Mouse (Mus musculus): Measurements from ENCODE around the gene Depp1.

Depp1 gene

DNA sequence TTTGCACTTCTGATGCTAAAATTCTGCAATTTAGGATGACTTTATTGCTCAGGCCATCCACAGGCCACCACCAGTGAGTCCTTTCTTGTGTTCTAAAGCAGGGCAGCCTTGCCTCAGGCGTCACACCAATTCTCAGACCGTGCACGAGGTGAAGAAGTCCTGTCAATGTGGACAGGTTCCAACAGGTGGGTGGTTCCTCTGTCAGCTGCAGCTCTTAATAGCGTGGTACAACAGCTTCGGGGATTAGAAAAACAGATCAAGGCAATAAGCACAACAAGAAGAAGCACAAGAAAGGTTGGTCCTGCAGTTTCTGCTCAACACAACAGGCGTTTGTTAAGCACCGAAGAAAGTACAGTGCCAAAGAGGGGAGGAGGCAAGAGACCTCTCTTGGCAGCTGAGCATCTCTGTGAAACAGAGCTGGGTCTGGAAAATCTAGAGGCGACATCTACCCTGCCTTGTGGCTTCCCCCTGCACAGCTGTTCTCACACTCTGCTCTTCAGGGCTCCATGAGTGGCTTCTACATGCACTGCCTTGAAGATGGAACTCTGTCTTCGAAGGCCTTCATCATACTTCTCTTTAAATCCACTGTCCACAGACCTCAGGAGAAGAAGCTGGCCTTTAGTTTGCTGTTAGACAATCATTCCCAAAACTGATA, 13.7 kb upstream of the Depp1 start:
- DNase-seq (ENCODE audit: low read depth, low spot score) = no peak
- no peaks in the 10 kb centered on the region; the same call in 1 of the 2 replicates for H3K36me3 ChIP-seq (ENCODE audit: control insufficient read depth, insufficient read depth, low read length, poor library complexity, severe bottlenecking)
- no peaks in the 10 kb centered on the region for H3K27me3 ChIP-seq (ENCODE audit: control insufficient read depth, insufficient read depth, low read length, poor library complexity, severe bottlenecking)

DNA sequence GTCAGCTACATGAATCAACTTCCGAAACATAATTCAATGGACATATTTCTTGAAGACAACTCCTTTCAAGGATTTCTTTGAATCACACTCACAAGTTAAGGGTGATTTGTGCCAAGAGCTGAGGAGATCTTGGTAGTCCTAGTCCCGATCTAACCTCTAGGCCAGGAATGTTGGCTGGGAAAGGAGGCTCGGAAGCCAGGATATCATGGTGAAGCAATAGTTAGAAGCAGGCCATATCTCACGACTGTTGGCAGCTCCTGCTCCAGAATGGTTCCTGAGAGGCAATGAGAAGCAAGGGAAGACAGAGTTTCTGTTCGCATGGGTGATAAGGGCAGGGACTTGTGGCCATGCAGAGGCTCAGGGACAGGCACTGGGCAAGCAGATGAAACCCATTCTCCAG, 12.9 kb upstream of the Depp1 start:
- H3K27me3 ChIP-seq (ENCODE audit: control insufficient read depth, insufficient read depth, low read length, poor library complexity, severe bottlenecking) = no peaks in the 10 kb centered on the region
- H3K36me3 ChIP-seq (ENCODE audit: control insufficient read depth, insufficient read depth, low read length, poor library complexity, severe bottlenecking) = no peaks in the 10 kb centered on the region; the same call in none of the 2 replicates
- DNase-seq (ENCODE audit: low read depth, low spot score) = no peak

DNA sequence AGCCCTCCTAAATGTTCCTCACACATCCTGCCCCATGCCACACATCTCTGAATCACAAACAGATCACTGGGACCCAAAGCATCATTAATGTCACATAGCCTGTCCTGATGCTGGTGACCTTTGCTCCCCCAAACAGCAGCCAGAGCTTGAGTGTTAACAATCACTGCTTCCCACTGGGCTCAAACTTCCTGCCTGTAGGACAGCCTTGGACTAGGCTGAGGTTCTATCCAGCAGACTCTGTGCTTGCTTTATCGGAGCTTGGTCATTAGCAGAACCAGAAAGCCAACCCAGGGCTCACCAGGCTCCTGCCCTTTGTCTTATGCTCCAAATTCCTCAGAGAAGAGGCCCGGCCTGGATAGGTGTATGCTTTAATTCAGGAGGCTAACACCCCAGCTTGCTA, 11.5 kb upstream of the Depp1 start:
- Histone ChIP-seq H3K36me3 (ENCODE audit: control insufficient read depth, insufficient read depth, low read length, poor library complexity, severe bottlenecking) (peaks cover 2% of the 10 kb centered on the region), H3K27me3 (ENCODE audit: control insufficient read depth, insufficient read depth, low read length, poor library complexity, severe bottlenecking) (no peaks in the 10 kb centered on the region)

DNA sequence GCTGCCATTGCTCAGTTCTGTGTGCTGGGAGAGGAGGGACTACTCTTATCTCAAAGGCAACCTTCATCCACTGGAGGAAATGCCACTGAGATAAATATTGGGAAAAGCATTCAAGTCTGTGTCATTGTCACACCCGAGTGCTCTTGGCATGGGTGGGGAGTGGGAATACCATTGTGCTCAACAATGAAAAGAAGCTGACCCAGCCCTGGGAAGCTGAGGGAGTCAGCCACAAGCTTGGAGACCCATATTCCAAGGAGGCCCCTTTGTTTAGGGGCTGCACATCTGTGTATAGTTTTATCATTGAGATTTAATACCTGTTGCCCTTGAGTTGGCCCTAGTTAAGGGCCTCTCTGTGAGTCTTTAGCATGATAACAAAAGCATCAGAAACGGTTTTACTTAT, 10.7 kb upstream of the Depp1 start:
- peaks cover 3% of the 10 kb centered on the region for H3K36me3 ChIP-seq (ENCODE audit: control insufficient read depth, insufficient read depth, low read length, poor library complexity, severe bottlenecking)
- no peaks in the 10 kb centered on the region for H3K27me3 ChIP-seq (ENCODE audit: control insufficient read depth, insufficient read depth, low read length, poor library complexity, severe bottlenecking)

More for the DNA sequence above, 11.5 kb upstream of the Depp1 start:
- no peak for DNase-seq (ENCODE audit: low read depth, low spot score)

DNA sequence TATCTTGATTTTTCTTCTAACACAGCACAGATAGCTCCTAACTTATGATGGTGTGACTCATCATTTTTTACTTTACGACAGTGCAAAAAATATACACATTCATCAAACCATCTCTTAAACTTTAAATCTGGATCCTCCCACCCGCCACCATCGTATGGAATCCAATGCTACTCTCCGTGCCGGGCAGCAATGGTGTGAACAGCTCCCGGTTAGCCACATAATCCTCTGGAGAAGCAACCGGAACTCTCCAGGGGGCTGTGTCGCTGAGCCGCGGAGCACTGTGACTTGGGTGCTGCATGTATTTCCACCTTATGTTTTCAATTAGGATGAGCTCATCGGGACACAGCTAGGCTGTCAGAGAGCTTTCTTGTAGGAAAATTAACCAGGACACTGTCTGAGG, 7.5 kb upstream of the Depp1 start:
- peaks cover 5% of the 10 kb centered on the region for H3K36me3 ChIP-seq (ENCODE audit: control insufficient read depth, insufficient read depth, low read length, poor library complexity, severe bottlenecking)
- no peak for DNase-seq (ENCODE audit: low read depth, low spot score)
- no peaks in the 10 kb centered on the region for H3K27me3 ChIP-seq (ENCODE audit: control insufficient read depth, insufficient read depth, low read length, poor library complexity, severe bottlenecking)

More for the DNA sequence above, 10.7 kb upstream of the Depp1 start:
- DNase-seq (ENCODE audit: low read depth, low spot score) = no peak

DNA sequence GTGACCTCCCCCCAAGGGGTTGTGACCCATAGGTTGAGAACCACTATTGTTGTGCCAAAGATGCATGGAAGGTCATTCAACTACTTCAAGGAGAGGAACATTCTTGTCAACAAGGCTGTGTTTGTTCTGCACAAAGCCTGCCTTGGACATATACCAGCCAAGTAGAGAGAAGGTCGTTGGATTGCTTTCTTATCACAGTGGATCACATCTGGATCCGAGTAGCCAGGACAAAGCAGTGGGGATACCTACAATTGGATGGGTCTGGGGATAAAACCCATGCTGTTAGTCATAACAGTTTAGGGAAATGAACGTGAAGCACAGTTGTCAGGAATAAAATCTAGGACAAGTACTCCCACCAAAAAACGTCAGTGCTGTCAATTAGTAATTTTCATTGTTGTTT, 6.5 kb upstream of the Depp1 start:
- Histone ChIP-seq H3K27me3 (ENCODE audit: control insufficient read depth, insufficient read depth, low read length, poor library complexity, severe bottlenecking) (no peaks in the 10 kb centered on the region), H3K36me3 (ENCODE audit: control insufficient read depth, insufficient read depth, low read length, poor library complexity, severe bottlenecking) (peaks cover 5% of the 10 kb centered on the region)
- DNase-seq (ENCODE audit: low read depth, low spot score) = no peak

DNA sequence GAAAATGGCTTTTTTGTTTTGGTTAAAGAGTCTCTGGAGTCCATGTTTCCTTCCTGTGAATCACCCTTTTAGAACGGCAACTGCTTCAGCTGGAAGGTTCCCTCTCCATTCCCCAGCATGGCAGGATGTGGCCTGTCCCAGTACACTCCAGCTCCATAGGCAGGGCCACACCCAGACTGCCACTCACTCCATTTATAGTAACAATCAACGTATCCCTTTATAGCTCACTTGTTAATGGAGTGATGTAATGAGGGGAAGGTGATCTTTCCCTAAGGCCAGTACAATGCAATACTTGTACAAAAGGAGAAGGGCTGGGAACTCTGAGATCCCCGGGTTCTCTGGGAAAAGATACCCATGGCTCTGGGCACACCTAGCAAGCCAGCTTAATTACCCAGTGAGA, 6.1 kb upstream of the Depp1 start:
- peaks cover 5% of the 10 kb centered on the region for H3K36me3 ChIP-seq (ENCODE audit: control insufficient read depth, insufficient read depth, low read length, poor library complexity, severe bottlenecking)
- no peaks in the 10 kb centered on the region for H3K27me3 ChIP-seq (ENCODE audit: control insufficient read depth, insufficient read depth, low read length, poor library complexity, severe bottlenecking)
- DNase-seq (ENCODE audit: low read depth, low spot score) = no peak

DNA sequence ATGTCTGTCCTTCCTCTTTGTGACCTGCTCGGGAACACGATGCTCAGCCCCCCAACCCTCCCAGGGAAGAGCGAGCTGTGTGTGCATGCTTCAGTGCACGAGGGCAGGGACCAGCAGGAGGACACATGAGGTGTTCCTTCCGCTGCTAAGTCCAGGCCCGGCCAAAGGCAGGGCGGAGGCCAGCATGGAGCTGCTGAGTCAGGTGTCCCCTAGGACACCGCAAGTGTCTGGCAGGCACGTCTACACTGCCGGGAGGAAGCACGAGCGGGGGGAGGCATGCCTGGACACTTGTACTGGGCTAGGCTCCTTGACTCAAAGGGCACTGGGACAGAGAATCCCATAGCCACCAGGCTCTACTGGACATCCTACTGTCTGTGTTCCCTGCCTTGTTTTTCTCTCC, 2.6 kb upstream of the Depp1 start:
- DNase-seq (ENCODE audit: low read depth, low spot score) = no peak
- Histone ChIP-seq H3K27me3 (ENCODE audit: control insufficient read depth, insufficient read depth, low read length, poor library complexity, severe bottlenecking) (no peaks in the 10 kb centered on the region), H3K36me3 (ENCODE audit: control insufficient read depth, insufficient read depth, low read length, poor library complexity, severe bottlenecking) (peaks cover 5% of the 10 kb centered on the region)

DNA sequence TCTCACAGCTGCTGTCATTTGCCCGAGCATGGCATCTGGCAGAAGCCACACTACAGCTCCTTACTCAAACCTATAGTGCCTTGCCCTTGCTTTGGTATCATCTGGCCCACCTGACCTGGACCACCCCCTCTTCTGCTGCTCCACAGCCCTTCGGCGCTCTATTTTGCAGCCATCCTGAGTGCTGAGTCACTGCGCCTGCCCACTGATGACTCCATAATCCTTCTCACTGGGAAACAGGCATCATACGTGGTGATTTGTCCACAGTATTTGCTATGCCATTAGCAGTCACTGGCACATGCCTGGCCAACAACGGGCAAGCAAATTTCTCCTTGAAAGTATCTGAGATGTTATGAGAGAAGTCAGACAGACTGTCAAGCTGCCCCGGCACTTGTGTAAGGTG, 598 bp upstream of the Depp1 start:
- Histone ChIP-seq H3K36me3 (ENCODE audit: control insufficient read depth, insufficient read depth, low read length, poor library complexity, severe bottlenecking) (peaks cover 2% of the 10 kb centered on the region), H3K27me3 (ENCODE audit: control insufficient read depth, insufficient read depth, low read length, poor library complexity, severe bottlenecking) (no peaks in the 10 kb centered on the region)
- DNase-seq (ENCODE audit: low read depth, low spot score) = no peak

DNA sequence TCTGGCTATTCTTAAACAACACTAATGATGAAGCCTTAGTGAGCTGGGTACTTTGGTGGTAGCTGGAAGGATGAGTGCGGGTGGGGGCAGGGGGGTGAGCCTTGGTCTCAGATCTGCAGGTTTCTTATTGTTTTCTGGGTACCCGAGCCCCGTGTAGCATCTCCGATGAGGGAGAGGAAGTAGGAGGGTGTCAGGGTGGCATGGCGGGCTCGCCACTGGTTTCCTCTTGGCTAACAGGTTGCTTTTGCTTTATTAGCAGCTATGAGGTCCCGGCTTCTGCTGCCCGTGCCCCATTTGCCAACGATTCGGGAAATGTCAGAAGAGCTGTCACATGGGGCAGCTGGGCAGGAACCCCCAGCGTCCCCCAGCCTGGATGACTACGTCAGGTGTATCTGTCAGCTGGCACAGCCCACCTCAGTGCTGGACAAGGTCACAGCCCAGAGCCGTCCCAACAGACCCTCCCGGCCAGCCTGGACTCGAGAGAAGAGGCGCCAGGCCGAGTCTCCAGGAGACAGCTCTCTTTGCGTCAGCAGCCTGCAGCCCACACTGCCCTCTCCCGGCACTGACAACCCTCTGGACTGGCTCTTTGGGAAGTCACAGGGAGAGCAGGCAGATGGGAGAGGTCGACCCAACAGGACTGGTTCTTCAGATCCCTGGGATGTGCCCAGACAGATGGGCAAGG, 1.2 kb downstream of the Depp1 start:
- Histone ChIP-seq H3K27me3 (ENCODE audit: control insufficient read depth, insufficient read depth, low read length, poor library complexity, severe bottlenecking) (no peaks in the 10 kb centered on the region), H3K36me3 (ENCODE audit: control insufficient read depth, insufficient read depth, low read length, poor library complexity, severe bottlenecking) (no peaks in the 10 kb centered on the region; the same call in none of the 2 replicates)
- DNase-seq (ENCODE audit: low read depth, low spot score) = no peak

DNA sequence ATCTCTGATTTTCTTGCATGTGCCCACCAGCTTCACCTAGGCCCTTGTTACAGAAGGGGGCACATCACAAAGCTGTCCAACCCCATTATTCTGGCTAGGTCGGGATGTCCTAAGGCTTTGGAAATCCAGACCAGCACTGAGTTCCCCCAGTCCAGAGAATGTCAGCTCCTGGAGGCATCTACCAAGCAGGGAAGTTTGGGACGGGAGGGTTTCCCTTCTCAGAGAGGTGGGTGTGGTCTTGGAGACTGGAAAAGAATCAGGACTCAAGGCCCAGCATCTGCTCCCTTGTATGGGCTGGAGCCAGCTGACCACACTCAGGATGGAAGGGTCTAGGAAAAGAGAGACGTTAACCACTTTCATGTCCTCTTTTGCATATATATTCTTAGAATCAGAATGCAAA, 2.8 kb downstream of the Depp1 start:
- H3K36me3 ChIP-seq (ENCODE audit: control insufficient read depth, insufficient read depth, low read length, poor library complexity, severe bottlenecking) = no peaks in the 10 kb centered on the region; the same call in none of the 2 replicates
- no peak for DNase-seq (ENCODE audit: low read depth, low spot score)
- H3K27me3 ChIP-seq (ENCODE audit: control insufficient read depth, insufficient read depth, low read length, poor library complexity, severe bottlenecking) = no peaks in the 10 kb centered on the region

DNA sequence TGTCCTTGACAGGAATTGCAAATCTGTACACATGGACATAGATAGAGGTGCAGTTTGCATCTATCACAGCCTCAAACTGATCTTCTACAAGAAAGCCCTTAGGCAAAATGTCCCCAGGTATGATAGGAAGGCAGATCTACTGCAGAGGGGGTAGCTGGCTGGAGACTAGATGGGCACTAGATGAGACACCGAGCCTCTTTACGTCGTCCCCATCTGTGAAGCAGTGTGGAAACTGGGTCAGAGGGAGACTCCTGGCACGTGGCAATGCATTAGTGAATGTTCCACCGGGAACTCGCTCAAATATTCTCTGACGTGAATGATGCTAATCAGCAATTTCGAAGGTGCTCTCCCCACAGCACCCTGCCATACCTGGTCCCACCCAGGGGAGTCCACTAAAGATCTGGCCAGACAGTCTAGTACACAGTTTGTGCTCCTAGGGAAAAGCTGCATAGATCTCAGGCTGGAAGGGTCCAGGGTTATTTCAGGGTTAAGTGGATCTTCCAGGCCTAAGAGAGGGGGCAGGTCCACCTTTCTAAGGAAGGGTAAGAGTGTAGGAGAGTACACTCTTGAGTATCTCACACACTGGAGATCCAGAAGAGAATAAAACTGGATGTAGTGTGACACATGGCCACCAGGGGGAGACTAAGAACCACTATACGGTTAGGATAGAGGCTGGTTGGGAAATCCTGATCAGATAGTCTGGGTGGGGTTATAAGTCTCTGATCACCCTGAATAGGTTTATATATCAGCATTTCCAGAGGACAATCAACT, 3.5 kb downstream of the Depp1 start:
- peak; percentile 84 for DNase-seq (ENCODE audit: low read depth, low spot score)
- Histone ChIP-seq H3K36me3 (ENCODE audit: control insufficient read depth, insufficient read depth, low read length, poor library complexity, severe bottlenecking) (no peaks in the 10 kb centered on the region; the same call in none of the 2 replicates), H3K27me3 (ENCODE audit: control insufficient read depth, insufficient read depth, low read length, poor library complexity, severe bottlenecking) (no peaks in the 10 kb centered on the region)

DNA sequence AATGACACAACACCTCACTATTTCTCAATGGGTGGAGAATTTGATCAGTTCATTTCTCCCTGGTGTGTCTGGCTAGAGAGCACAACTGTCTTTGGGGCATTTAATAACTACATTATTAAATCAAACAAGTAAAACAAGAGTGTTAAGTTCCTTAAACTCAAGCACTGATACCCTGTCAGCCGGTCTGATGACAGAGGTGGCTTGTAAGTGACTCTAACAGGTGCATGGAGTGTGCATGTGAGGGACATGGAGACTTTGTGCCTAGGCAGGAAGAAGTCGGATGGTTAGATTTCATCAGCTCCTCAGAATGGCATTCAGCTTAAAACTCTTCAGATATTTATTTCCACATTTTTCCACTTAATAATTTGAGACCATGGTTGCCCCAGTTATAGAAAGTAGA, 13.0 kb downstream of the Depp1 start:
- Histone ChIP-seq H3K36me3 (ENCODE audit: control insufficient read depth, insufficient read depth, low read length, poor library complexity, severe bottlenecking) (no peaks in the 10 kb centered on the region), H3K27me3 (ENCODE audit: control insufficient read depth, insufficient read depth, low read length, poor library complexity, severe bottlenecking) (no peaks in the 10 kb centered on the region)
- no peak for DNase-seq (ENCODE audit: low read depth, low spot score)

DNA sequence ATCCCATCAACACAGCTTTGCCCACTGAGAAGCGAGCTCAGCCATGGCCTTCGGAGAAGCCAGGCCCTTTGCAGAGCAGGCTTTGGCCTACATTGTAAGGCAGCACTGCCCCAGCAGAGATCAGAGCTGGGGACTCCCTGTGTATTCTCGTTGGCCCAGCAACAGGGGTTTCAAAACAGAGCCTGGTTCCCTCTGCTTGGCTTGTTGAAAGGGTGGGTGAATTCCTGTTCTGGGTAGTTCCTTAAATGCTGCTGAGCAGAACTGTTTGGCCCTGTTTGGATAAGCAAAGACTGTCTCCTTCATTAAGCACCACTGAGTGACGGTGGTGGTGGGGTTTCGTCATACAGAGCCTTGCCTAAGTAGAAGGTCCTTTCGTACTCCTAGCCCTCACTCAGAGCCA, 13.6 kb downstream of the Depp1 start:
- Histone ChIP-seq H3K27me3 (ENCODE audit: control insufficient read depth, insufficient read depth, low read length, poor library complexity, severe bottlenecking) (no peaks in the 10 kb centered on the region), H3K36me3 (ENCODE audit: control insufficient read depth, insufficient read depth, low read length, poor library complexity, severe bottlenecking) (no peaks in the 10 kb centered on the region)
- peak; percentile 53 for DNase-seq (ENCODE audit: low read depth, low spot score)

DNA sequence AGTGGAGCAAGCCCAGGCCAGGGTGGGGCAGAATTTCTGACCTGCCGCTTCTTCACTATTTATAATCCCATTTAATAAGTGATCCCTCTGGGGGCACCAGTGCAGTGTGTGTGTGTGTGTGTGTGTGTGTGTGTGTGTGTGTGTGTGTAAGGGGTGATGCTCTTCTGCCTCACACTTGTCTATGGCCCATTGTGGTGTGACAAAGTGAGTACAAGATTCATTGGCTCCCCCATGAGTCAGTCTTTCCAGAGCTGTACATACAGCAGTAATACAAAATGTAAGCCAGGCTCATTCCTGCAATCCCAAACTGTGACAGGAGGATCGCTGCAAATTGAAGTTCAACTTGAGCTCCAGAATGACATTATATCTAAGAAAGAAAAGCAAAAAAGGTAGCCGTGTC, 14.4 kb downstream of the Depp1 start:
- no peak for DNase-seq (ENCODE audit: low read depth, low spot score)
- no peaks in the 10 kb centered on the region for H3K27me3 ChIP-seq (ENCODE audit: control insufficient read depth, insufficient read depth, low read length, poor library complexity, severe bottlenecking)
- no peaks in the 10 kb centered on the region for H3K36me3 ChIP-seq (ENCODE audit: control insufficient read depth, insufficient read depth, low read length, poor library complexity, severe bottlenecking)

Measured in splenic B cell, adult 2 months (primary cell).